Mouse (Mus musculus) olfactory bulb, adult 2 months (tissue): ENCODE results near the gene Creb3l4.

ENCODE experiments used
- CTCF ChIP-seq: fragments of 200-500 bp; IDR thresholded peaks from 2 replicates; pipeline ENCODE4 v1.5.1; 2012; ENCODE audit warnings: low read depth, mild to moderate bottlenecking, low read length, moderate library complexity; ENCODE audit not compliant: insufficient read depth
- POLR2A ChIP-seq: fragments of 200-500 bp; IDR thresholded peaks from 2 replicates; pipeline ENCODE4 v1.6.1; 2012; ENCODE audit warnings: mild to moderate bottlenecking, low read depth, low read length, moderate library complexity; ENCODE audit not compliant: insufficient read depth

DNA sequence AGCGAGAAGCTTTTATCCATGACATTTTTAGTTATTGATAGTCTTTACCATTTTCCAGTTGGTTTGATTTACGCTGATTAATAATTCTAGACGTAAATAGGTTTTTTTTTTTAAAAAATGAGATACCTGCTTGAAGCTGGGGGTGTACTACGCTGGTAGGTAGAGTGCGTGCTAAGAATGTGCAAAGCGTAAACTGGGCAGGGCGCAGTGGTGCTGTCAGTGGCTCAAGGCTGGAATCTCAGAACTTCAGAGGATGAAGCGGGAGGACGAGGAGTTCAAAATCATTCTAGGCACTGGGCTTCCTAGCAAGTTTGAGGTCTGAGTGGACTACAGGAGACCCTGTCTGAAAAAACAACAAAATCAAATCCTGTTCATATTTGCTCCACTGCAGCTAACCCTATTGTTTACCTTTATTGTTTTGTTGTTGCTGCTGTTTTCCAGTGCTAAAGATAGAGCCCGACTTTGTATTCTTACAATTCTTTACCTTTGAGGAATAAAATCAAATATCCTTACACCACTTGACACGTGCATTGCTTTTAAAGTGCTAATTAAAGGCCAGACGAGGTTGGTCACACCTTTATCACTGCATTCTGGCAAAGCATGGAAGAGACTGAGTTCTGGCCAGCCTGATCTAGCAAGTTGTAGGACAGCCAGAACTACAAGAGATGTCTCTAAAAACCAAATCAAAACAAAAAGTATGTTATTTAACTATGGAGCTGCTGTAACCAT, 29.2 kb downstream of the Creb3l4 start:
- TF ChIP-seq POLR2A: no peak
- no peak for TF ChIP-seq CTCF
